Mouse (Mus musculus) ES-CJ7 (cell line): ENCODE results near the gene Trmt1l.

Experiments
- DNase-seq: peaks from one replicate; pipeline ENCODE4 v3.0.0; 2011; ENCODE audit warnings: low read depth, low spot score

The Trmt1l gene

GRCm38 (mm10) chr1:151494711-151495110, 66.4 kb downstream of the Trmt1l start:
- DNase-seq, result no peak

GRCm38 (mm10) chr1:151495635-151496285, 67.4 kb downstream of the Trmt1l start:
- no peak for DNase-seq

- DNase-seq, result peak; percentile 93
These were observed 68.7 kb downstream of the Trmt1l start for GRCm38 (mm10) chr1:151497028-151497427.

- DNase-seq, result no peak
These were observed 69.6 kb downstream of the Trmt1l start for GRCm38 (mm10) chr1:151497942-151498341.

GRCm38 (mm10) chr1:151498381-151498780, 70.0 kb downstream of the Trmt1l start:
- DNase-seq, result peak; percentile 18

GRCm38 (mm10) chr1:151499815-151500501, 71.6 kb downstream of the Trmt1l start:
- peak; percentile 66 for DNase-seq

GRCm38 (mm10) chr1:151500531-151501361, 72.4 kb downstream of the Trmt1l start, which contains the start of gene Rnf2:
Gene Rnf2 (minus strand): TSS chr1:151500955.
- DNase-seq, result peak; percentile 96
